Mouse (Mus musculus) urinary bladder, adult 2 months (tissue): ENCODE data around the gene Calr4. TPM values are rescaled to one million over a fixed set of nuclear protein-coding genes. Genes with fewer than 3 reads are reported as not detected.

ENCODE experiments used
- DNase-seq: peaks from one replicate; pipeline ENCODE4 v3.0.0; 2022; ENCODE audit warnings: low spot score
- polyA plus RNA-seq: library from polyadenylated mRNA; depleted of rRNA; stranded (reverse); fragments of >200 nt; gene quantifications from 2 replicates; pipeline ENCODE4 v1.2.3, GENCODE M21; 2012

Gene Calr4
- polyA plus RNA-seq, 1 experiment, result 0.18 TPM

DNA sequence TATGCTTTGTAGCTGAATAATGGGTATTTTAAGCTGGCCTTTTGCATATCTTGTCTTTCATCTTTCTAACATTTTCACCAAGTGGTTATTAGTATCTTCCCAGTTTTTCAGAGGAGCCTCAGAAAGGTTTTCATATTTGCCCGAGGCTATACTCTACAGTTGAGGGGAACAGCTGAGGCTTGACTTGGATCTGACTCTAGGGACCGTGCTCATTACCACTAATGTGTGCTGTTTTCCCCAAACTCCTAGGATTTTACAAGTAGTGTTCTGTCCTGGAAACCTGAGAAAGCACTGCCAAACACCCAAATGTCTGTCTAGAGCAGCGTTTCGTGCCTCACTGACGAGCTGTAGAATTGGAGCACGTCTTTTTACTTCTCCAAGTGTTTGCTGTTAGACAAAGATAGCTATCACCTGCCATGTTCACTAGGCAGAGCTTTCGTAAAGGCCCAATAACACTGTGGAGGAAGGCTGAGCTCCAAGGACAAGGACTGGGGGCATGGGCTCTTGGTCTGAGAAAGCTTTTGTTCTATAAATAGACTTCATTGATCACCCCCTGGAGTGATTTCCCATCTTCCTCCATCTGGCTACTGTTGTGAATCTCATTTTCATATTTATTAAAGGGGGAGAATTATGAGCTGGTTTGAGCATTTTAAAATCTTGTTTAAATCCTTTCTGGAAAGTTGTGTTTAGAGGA is 2.0 kb downstream of the Calr4 start:
- no peak for DNase-seq

DNA sequence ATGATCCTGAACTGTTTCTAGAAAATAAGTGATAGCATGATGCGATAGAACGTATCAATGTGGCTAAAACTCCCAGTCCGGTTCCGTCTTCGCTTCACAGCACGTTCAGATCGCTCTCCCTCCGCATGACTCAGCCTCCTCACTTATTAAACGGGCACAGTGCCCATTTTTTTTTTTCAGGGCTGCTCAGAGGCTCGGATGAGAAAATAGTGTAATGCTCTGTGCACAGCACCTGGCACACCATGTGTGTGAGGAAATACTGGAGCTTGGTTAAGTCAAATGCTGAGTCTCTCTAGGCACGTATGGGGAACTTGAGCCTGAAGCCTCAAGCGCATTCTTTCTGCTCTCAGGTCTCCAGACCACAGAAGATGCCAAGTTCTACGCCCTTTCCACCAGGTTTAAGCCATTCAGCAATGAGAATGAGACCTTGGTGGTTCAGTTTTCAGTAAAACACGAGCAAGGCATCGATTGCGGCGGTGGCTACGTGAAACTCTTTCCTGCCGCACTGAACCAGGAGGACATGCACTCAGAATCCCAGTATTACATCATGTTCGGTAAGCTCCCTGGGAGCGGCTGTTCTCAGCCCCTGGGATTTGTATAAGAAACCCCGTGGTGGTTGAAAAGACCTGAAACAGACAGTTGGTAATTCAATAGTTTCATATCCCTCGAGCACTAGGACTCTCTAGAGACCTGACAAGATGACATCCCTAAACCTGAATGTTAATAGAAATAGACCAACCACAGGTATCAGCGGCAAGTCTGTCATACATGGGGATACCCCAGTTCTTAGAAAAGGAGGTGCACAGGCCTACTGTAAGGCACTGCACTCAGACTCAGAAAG is 4.4 kb downstream of the Calr4 start:
- no peak for DNase-seq

DNA sequence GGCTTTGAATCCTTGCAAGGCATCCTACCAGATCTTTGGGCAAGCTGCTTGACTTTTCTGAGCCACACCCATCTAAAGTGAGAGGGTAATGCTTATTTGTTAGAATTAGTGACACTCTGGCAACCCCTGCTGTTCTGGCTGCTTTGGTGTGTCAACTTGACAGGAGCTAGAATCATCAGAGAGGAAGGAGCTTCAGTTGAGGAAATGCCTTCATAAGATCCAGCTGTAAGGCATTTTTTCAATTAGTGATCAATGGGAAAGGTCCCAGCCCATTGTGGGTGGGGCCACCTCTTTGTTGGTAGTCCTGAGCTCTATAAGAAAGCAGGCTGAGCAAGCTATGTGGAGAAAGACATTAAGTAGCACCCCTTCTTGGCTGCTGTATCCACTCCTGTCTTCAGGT is 6.9 kb downstream of the Calr4 start:
- no peak for DNase-seq

DNA sequence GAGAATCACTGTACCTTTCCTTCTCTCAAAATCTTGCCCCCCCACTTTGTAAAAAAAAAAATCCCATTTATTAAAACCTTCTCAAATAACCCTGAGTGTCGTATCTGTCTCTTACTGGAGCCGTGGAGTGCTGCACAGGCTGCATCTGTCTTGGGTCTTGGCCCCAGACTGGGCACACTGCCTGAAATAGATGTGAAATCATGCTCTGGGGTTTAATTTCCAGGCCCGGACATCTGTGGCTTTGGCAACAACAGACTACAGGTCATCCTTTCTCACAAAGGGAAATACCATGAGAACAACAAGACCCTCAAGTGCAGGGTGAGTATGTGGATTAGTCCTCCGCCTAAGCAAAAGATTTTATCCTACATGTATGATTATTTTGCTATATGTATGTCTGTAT is 7.6 kb downstream of the Calr4 start:
- no peak for DNase-seq

DNA sequence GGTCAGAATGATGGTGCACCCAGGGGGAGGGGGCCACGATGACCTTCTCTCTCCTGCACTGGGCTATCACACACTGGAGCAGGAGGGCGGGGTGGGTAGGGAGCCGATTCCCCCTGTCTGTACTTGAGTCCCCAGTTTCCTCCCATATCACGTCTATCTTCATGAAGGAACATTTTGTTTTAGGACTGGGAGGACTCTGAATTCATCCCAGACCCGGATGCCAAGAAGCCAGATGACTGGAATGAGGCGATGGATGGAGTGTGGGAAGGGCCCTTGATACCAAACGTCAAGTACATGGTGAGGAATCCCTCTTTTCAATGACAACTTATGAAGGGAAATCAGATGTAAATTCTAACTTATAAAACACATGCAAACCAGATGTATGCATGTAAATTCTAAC is 10.2 kb downstream of the Calr4 start:
- no peak for DNase-seq

DNA sequence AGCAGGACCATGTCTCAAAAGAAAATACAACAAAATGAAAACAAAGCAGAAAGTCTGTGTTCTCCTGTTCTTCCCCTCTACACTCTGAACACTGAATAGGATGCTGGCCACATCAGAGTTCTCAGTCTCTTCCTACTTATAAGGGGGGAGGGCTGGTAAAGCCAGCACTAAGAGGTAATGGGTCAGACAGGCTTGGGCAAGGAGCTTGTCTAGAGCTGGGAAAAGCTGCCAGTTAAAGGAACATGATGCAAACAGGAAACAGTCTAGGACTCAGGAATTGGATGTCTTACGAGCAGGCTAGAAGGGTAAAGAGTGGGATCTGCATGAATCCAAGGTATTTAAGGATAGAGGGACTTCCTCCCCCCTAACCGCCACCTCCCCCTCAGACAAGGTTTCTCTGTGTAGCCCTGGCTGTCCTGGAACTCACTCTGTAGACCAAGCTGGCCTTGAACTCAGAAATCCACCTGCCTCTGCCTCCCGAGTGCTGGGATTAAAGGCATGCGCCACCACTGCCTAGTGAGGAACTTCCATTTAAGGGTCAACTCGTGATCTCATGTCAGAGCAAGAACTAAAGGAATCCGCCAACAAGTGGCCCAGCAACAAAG is 10.8 kb downstream of the Calr4 start:
- DNase-seq, result no peak

DNA sequence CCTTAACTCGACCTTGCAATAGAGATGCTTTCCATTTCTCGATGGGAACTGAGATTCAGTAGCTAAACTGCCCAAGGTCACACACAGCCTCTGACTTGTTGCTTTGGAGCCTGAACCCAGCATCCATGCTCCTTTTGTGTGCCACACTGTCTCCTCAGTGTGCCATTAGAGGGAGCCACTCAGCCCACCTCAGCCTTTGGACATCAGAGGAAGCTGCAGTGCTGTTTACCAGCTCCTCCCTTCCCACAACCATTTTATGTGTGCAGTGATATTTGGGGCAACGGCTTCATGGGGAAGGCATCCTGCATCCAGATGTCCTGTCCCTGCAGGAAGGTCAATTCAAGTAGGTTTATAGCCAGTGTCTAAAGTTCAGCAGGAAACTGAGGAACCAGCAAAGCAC is 17.3 kb downstream of the Calr4 start:
- no peak for DNase-seq

DNA sequence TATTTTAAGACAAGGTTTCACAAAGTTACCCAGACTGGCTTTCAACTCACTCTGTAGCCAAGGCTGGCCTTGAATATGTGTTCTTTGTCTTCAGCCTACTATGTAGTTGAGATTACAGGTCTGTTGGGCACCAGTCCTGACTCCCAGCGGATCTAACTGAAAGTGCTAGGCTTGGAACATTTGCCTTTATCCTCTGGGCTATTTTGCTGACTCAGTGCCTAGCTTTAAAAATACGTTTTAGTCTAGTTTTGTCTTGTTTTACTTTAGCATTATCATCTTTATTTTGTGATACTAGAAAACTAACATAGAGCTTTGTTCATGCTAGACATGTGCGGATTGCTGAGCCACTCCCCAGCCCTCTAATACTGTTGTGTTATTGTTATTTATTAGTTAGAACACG is 17.9 kb downstream of the Calr4 start:
- no peak for DNase-seq

DNA sequence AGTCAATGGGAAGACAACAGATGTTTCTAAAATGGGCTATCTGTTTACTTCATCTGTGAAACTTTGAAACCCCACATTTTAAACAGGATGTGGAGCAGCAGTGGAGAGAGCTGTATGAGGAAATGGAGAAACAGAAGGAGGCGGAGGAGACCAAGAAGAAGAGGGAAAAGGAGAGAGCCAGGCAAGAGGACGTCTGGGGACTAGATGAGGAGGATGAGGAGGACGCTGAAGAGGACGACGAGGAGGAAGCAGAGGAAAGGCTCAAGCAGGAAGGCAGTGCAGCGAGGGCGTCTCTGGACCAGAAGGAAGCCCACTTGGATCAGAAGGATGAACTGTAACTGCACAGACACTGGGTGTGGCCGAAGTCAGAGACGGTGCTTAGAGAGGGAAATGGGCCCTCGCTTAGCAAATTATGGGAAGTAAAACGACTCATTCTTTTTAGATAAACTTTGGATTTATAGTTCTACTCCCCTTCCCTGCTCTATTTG is 19.4 kb downstream of the Calr4 start:
- DNase-seq, result no peak

DNA sequence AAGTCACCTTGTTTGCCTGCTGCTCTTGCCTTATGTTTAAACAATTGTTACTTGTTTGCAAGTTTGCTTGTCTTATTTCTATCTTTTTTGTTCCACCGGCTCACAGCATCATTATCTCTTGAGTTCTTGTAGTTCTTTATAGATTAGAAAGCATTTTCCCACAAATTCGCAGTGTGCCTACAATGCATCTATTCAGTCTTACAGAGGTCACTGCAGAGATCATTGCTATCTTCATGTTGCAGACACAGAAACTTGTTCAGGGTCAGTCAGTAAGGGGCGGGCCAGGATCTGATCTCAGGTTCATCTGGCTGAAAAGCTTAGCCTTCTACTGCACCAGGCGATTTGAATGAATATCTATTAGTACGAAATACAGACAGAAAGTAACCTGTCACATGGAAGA is 20.2 kb downstream of the Calr4 start:
- no peak for DNase-seq

DNA sequence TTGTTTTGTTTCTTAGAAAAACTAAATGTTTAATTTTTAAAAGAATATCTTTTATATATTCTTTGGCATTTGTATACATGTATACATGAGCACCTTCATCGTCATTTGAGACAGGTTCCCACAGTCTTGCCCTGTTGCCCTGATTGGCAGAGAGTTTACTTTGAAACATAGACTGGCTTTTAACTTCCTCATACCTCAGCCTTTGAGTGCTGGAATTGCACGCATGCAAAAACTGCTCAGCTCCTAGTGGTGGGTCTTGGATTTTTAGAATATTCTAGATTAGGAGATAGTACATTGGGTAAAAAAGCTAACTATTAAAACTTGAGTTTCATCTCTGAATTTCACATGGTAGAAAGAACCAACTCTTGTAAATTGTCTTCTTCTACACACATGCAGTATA is 21.0 kb downstream of the Calr4 start:
- DNase-seq, result no peak

DNA sequence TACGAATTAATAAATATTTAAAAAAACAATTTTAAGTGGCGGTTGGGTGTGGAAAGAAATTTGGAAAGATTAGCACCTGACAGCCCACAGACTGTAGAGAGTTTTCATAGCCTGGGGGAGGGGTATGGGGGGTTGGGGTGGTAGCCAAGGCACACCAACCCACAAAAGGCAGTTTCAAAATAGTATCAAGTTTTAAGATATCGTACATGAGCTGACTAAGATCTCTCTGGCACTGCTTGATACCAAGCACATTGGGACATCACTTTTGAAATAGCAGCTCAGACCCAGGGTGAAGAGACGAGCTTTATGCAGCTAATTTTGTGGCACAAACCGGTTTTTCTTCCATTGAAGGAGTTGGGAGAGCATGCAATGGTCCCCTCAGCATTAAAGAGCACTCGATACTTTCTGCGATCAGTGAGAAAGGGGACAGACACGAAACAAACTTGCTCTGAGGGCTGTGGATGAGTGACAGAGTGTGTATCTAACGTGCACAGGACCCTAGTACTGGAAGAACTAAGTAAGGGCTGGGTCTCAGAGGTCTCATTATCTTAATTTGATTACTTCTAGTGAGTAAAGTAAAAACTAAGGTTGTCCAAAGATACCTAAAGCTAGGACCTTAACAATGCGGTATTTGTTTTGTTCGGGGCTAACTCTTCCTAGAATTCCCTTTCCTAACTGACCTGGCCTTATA is 21.6 kb downstream of the Calr4 start:
- no peak for DNase-seq

DNA sequence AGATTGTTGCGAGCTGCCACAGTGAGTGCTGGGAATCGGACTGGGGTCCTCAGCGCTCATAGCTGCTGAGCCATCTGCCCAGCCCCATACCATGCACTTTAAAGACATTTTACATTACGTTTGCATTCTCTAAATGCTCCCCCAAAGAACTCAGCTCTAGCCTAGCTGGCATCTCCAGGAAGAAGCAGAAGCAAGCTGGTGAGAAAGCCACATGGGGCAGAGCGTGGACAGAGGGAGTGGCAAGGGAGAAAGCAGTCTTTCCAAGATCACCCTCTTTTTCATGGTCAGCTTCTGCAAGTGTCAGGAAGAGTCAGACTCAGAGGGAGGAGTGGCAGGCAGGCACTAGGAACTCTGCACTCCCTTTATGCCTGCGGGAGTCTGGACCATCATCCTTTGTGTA is 22.5 kb downstream of the Calr4 start:
- DNase-seq, result no peak

DNA sequence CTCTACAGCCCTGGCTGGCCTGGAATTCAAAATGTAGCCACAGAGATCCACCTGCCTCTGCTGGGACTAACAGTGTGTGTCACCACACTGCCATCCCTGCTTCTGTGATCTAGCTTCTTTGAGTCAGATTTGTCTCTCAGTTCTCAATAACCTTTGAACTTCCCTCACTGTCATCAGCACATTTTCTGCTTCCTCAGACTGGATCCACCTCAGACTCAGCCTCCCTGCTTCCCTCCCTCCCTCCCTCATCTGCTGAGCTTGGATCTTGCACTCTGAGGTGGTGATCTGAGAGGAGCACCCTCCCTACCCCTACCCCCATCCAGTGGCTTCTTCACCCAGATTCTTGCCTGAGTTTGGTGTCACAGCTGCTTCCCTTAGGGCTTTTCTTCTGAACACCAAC is 23.4 kb downstream of the Calr4 start:
- DNase-seq, result no peak

DNA sequence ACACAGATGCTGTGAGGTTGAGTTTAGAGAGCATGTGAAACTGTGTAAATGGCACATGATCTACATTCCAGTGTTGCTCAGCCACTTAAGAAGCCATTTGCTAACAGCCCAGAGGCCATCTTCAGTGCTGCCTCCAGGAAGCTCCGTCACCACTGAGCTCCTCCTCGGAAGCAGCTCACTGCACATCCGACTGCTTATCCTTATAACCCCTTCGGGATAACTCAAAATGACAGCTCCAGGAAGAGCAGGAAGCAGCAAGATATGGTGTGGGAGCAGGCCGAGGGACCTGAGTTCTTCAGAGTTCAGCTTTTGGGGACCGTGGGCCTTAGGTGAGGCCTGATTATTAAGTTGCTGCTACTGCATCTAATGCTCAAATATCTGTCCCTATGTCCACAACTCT is 27.8 kb downstream of the Calr4 start:
- DNase-seq, result no peak

DNA sequence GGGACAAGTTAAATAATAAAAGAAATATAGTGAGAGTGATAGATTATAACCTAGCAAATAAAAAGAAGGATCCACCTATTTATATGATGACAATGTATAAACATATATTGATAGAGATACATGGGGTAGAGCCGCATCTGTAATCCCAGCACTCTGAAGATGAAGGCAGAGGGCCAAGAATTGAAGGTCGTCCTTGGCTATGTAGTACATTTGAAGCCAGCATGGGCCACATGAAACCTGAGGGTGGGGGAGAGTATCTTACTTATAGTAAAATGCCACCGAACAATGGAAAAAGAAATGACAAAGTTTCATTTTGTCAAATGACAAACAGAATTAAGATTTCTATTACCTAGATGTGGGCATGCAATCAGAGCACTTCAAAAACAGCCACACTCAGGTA is 31.8 kb downstream of the Calr4 start:
- no peak for DNase-seq

DNA sequence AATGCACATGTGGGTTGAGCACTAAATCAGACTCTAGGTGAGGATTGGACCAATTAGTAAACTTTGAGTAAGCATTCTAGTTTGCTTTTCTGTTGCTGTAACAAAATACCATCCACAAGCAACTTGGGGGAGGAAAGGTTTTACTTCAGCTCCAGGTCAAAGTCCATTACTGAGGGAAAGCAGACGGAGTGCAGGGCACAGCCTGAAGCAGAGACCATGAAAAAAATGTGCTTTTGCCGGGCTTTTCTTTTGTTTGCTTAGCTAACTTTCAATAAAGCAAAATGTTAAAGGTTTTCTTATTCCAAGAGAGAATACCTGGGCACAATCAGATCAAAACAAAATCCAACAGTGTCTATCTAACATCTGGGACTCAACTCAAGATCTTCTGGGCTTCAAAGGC is 32.5 kb downstream of the Calr4 start:
- DNase-seq, result no peak

DNA sequence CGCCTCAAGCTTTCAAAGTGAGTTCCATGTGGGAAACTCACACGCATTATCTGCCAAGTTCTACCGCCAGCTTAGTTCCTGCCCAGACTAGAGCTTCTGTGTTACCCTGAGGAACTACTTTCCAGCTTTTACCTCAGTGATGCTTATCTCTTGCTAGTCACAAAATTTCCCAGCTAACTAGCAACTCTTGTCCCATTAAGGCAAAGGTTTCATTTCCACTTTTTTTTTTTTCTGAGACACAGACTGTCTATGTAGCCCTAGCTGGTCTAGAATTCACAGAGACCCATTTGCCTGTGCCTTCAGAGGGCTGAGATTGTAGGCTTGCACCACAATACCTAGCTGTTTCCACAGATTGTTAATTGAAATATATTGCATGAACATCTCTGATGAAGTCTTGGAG is 33.2 kb downstream of the Calr4 start:
- no peak for DNase-seq

DNA sequence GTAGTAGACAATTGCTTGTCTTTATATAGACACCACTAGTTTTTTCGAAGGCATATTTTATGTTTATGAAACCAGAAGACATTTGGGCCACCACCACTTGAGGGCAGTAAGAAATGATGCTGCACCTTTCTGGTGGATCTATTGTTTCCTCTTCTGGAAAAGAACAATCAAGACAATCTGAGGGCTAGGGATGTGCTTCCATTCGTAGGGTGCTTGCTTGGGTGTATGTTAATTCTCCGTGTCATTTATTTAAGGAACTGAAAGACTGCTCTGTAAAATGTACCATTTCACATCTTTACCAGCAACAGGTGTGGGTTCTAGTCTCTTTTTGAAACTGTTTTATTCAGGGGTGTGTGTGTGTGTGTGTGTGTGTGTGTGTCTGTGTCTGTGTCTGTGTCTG is 34.6 kb downstream of the Calr4 start:
- DNase-seq, result no peak

DNA sequence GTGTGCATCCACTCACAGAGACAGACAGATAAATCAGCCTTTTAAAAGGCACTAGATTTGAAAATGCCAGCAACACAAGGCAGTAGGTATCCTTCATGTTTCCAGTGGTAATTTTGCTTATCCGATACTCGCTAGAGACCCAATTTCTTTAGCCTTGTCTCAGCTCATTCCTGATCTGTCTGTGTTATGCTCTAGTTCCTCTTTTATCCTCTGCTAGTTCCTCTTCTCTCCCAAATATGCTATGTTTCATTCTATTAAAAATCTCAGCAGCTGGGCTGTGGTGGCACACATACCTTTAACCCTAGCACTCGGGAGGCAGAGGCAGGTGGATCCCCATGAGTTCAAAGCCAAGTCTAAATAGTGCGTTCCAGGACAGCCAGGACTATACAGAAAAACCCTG is 37.5 kb downstream of the Calr4 start:
- DNase-seq, result no peak

DNA sequence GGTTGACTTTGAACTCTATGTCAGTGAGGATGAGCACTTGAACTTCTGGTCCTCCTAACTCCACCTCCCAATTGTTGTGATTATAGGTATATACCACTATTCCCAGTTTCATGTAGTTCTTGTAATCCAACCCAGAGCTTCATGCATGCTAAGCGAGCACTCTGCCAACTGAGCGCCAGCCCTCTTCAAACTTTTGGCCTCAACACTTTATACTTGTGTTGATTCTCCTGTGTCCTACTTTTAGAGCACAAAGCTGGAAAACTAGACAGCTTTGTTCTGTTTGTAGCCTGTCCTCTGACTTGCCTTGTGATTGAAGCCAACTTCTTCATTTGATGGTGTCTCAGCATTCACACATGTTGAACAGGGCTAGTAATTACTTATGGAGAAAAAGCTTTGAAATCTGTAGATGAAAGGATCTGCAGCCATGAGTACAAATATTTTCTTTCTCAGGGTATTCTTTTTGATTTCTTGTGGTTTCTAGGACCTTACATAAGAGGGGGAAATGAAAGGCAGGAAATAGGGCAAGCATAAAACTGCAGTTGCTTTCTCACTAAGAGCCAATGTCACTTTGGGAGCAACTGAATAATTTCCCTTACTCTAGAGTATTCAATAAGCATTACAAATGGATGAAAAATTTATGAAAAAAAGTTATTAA is 39.4 kb downstream of the Calr4 start:
- no peak for DNase-seq
